Mouse (Mus musculus): ENCODE data around the gene Mrpl53. TPM values are rescaled to one million over a fixed set of nuclear protein-coding genes. Genes with fewer than 3 reads are reported as not detected.
A peak's percentile ranks its signal among the peaks of the same experiment; 100 is the strongest.

Gene Mrpl53
- polyA plus RNA-seq, 1 experiment = 71.3 TPM

GRCm38 (mm10) chr6:83141636-83142035 lies 32.8 kb downstream of the Mrpl53 start:
- no peak overlapping the region for H3K27ac ChIP-seq (ENCODE audit: control insufficient read depth, insufficient read depth, low read depth, low read length)
- H3K4me1 ChIP-seq (ENCODE audit: control insufficient read depth, insufficient read depth, low read length) = peaks cover 24% of the 10 kb centered on the region
- H3K27me3 ChIP-seq (ENCODE audit: control insufficient read depth, insufficient read depth, low read length) = no peaks in the 10 kb centered on the region
- peak overlapping the region; percentile 41 for H3K4me3 ChIP-seq (ENCODE audit: control insufficient read depth, low read depth, low read length)
- TF ChIP-seq CTCF (IDR thresholded peaks at IDR 0.05; ENCODE audit: control insufficient read depth, insufficient read depth, insufficient replicate concordance, low read depth, low read length) (no peak), POLR2A (IDR thresholded peaks at IDR 0.05; ENCODE audit: control insufficient read depth, low read depth, low read length) (no peak)
- no peaks in the 10 kb centered on the region for H3K36me3 ChIP-seq (ENCODE audit: control insufficient read depth, insufficient read depth, low read length)

GRCm38 (mm10) chr6:83142211-83142731 lies 33.4 kb downstream of the Mrpl53 start:
- H3K4me1 ChIP-seq (ENCODE audit: control insufficient read depth, insufficient read depth, low read length) = peaks cover 18% of the 10 kb centered on the region
- no peak for TF ChIP-seq CTCF (IDR thresholded peaks at IDR 0.05; ENCODE audit: control insufficient read depth, insufficient read depth, insufficient replicate concordance, low read depth, low read length)
- TF ChIP-seq POLR2A (IDR thresholded peaks at IDR 0.05; ENCODE audit: control insufficient read depth, low read depth, low read length) = no peak
- no peaks in the 10 kb centered on the region for H3K36me3 ChIP-seq (ENCODE audit: control insufficient read depth, insufficient read depth, low read length)
- H3K4me3 ChIP-seq (ENCODE audit: control insufficient read depth, low read depth, low read length) = peak overlapping the region; percentile 41
- no peak overlapping the region for H3K27ac ChIP-seq (ENCODE audit: control insufficient read depth, insufficient read depth, low read depth, low read length)
- no peaks in the 10 kb centered on the region for H3K27me3 ChIP-seq (ENCODE audit: control insufficient read depth, insufficient read depth, low read length)

GRCm38 (mm10) chr6:83142886-83143285 lies 34.0 kb downstream of the Mrpl53 start:
- Histone ChIP-seq H3K4me3 (ENCODE audit: control insufficient read depth, low read depth, low read length) (peak overlapping the region; percentile 28), H3K27me3 (ENCODE audit: control insufficient read depth, insufficient read depth, low read length) (no peaks in the 10 kb centered on the region), H3K4me1 (ENCODE audit: control insufficient read depth, insufficient read depth, low read length) (peaks cover 12% of the 10 kb centered on the region), H3K27ac (ENCODE audit: control insufficient read depth, insufficient read depth, low read depth, low read length) (no peak overlapping the region), H3K36me3 (ENCODE audit: control insufficient read depth, insufficient read depth, low read length) (no peaks in the 10 kb centered on the region)
- TF ChIP-seq POLR2A (IDR thresholded peaks at IDR 0.05; ENCODE audit: control insufficient read depth, low read depth, low read length) = no peak
- TF ChIP-seq CTCF (IDR thresholded peaks at IDR 0.05; ENCODE audit: control insufficient read depth, insufficient read depth, insufficient replicate concordance, low read depth, low read length) = no peak

- Histone ChIP-seq H3K27ac (ENCODE audit: control insufficient read depth, insufficient read depth, low read depth, low read length) (no peak overlapping the region), H3K27me3 (ENCODE audit: control insufficient read depth, insufficient read depth, low read length) (no peaks in the 10 kb centered on the region), H3K4me1 (ENCODE audit: control insufficient read depth, insufficient read depth, low read length) (peaks cover 7% of the 10 kb centered on the region), H3K4me3 (ENCODE audit: control insufficient read depth, low read depth, low read length) (no peak overlapping the region), H3K36me3 (ENCODE audit: control insufficient read depth, insufficient read depth, low read length) (no peaks in the 10 kb centered on the region)
- TF ChIP-seq CTCF (IDR thresholded peaks at IDR 0.05; ENCODE audit: control insufficient read depth, insufficient read depth, insufficient replicate concordance, low read depth, low read length) (no peak), POLR2A (IDR thresholded peaks at IDR 0.05; ENCODE audit: control insufficient read depth, low read depth, low read length) (no peak)
These were observed 36.4 kb downstream of the Mrpl53 start for GRCm38 (mm10) chr6:83145209-83145608.

- no peak overlapping the region for H3K27ac ChIP-seq (ENCODE audit: control insufficient read depth, insufficient read depth, low read depth, low read length)
- no peaks in the 10 kb centered on the region for H3K27me3 ChIP-seq (ENCODE audit: control insufficient read depth, insufficient read depth, low read length)
- no peaks in the 10 kb centered on the region for H3K36me3 ChIP-seq (ENCODE audit: control insufficient read depth, insufficient read depth, low read length)
- TF ChIP-seq POLR2A (IDR thresholded peaks at IDR 0.05; ENCODE audit: control insufficient read depth, low read depth, low read length) = no peak
- TF ChIP-seq CTCF (IDR thresholded peaks at IDR 0.05; ENCODE audit: control insufficient read depth, insufficient read depth, insufficient replicate concordance, low read depth, low read length) = no peak
- H3K4me1 ChIP-seq (ENCODE audit: control insufficient read depth, insufficient read depth, low read length) = peaks cover 7% of the 10 kb centered on the region
- no peak overlapping the region for H3K4me3 ChIP-seq (ENCODE audit: control insufficient read depth, low read depth, low read length)
These were observed 37.0 kb downstream of the Mrpl53 start for GRCm38 (mm10) chr6:83145805-83146204.

GRCm38 (mm10) chr6:83147280-83147679 lies 38.4 kb downstream of the Mrpl53 start:
- H3K27ac ChIP-seq (ENCODE audit: control insufficient read depth, insufficient read depth, low read depth, low read length) = no peak overlapping the region
- no peaks in the 10 kb centered on the region for H3K36me3 ChIP-seq (ENCODE audit: control insufficient read depth, insufficient read depth, low read length)
- H3K4me1 ChIP-seq (ENCODE audit: control insufficient read depth, insufficient read depth, low read length) = peaks cover 2% of the 10 kb centered on the region
- no peak overlapping the region for H3K4me3 ChIP-seq (ENCODE audit: control insufficient read depth, low read depth, low read length)
- H3K27me3 ChIP-seq (ENCODE audit: control insufficient read depth, insufficient read depth, low read length) = no peaks in the 10 kb centered on the region
- TF ChIP-seq POLR2A (IDR thresholded peaks at IDR 0.05; ENCODE audit: control insufficient read depth, low read depth, low read length) (no peak), CTCF (IDR thresholded peaks at IDR 0.05; ENCODE audit: control insufficient read depth, insufficient read depth, insufficient replicate concordance, low read depth, low read length) (no peak)

- Histone ChIP-seq H3K4me1 (ENCODE audit: control insufficient read depth, insufficient read depth, low read length) (peaks cover 6% of the 10 kb centered on the region; the same call in 1 of the 2 replicates), H3K27me3 (ENCODE audit: control insufficient read depth, insufficient read depth, low read length) (no peaks in the 10 kb centered on the region), H3K4me3 (ENCODE audit: control insufficient read depth, low read depth, low read length) (no peak overlapping the region), H3K27ac (ENCODE audit: control insufficient read depth, insufficient read depth, low read depth, low read length) (no peak overlapping the region), H3K36me3 (ENCODE audit: control insufficient read depth, insufficient read depth, low read length) (no peaks in the 10 kb centered on the region)
- no peak for TF ChIP-seq POLR2A (IDR thresholded peaks at IDR 0.05; ENCODE audit: control insufficient read depth, low read depth, low read length)
These were observed 42.9 kb downstream of the Mrpl53 start for GRCm38 (mm10) chr6:83151721-83152120.

- Histone ChIP-seq H3K36me3 (ENCODE audit: control insufficient read depth, insufficient read depth, low read length) (no peaks in the 10 kb centered on the region), H3K4me3 (ENCODE audit: control insufficient read depth, low read depth, low read length) (no peak overlapping the region), H3K4me1 (ENCODE audit: control insufficient read depth, insufficient read depth, low read length) (peaks cover 6% of the 10 kb centered on the region; the same call in 1 of the 2 replicates), H3K27me3 (ENCODE audit: control insufficient read depth, insufficient read depth, low read length) (no peaks in the 10 kb centered on the region), H3K27ac (ENCODE audit: control insufficient read depth, insufficient read depth, low read depth, low read length) (no peak overlapping the region)
- TF ChIP-seq CTCF (IDR thresholded peaks at IDR 0.05; ENCODE audit: control insufficient read depth, insufficient read depth, insufficient replicate concordance, low read depth, low read length) (no peak), POLR2A (IDR thresholded peaks at IDR 0.05; ENCODE audit: control insufficient read depth, low read depth, low read length) (no peak)
These were observed 44.2 kb downstream of the Mrpl53 start for GRCm38 (mm10) chr6:83153038-83153437.
